Mouse (Mus musculus): ENCODE data around the gene Gm3625.

DNA sequence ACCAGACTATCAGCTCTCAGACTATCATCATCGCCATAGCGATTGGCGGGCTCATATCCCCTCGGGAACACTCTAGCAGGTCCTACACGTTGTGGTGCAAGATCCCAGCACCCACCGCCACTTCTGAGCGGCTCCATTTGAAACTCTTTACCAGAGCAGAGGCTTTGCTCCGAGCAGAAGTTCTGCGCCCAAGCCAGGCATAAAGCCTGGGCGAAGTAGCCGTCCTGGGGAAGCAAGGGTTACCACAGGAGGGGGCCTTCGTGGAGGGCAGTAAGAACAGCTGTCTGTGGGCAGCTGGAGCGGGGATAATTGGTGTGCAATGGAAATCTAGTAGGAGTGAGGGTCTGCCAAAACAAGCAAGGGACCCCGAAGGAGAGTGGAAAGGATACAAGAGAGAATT, 45.2 kb downstream of the Gm3625 start:
- TF ChIP-seq POLR2A (IDR thresholded peaks at IDR 0.05; ENCODE audit: low read depth, low read length) (no peak), CTCF (conservative IDR thresholded peaks at IDR 0.05; ENCODE audit: insufficient read depth, insufficient read length, low read depth, low read length) (no peak)

All from kidney, adult 2 months (tissue).